Mouse (Mus musculus) liver, embryonic 14.5 days (tissue): ENCODE results near the gene H60b.

Experiments used
- CTCF ChIP-seq: IDR thresholded peaks from 2 replicates; pipeline ENCODE4 v1.5.1; 2016; ENCODE audit warnings: antibody characterized with exemption, low read depth, control low read depth
- EP300 ChIP-seq: IDR thresholded peaks from 2 replicates; pipeline ENCODE4 v1.6.1; 2016; ENCODE audit warnings: antibody characterized with exemption, low read depth

- TF ChIP-seq CTCF (no peak), EP300 (no peak)
These were observed 148.1 kb downstream of the H60b start for GRCm38 (mm10) chr10:22306452-22306851.
